Mouse (Mus musculus) kidney, embryonic 15.5 days (tissue): ENCODE results near the gene Srarp. TPM values are rescaled to one million over a fixed set of nuclear protein-coding genes. Genes with fewer than 3 reads are reported as not detected.

Experiments
- ATAC-seq: fragments of 200-750 bp; cut with Nextera tagmentation; replicated peaks from 2 replicates; pipeline ENCODE4 v1.8.0; 2017; ENCODE audit warnings: moderate TSS enrichment; ENCODE audit not compliant: low FRiP score
- H3K27ac ChIP-seq: fragments of 300-500 bp; sonication (generic); 2 replicates; pipeline ENCODE4 v1.5.1; 2015; ENCODE audit warnings: mild to moderate bottlenecking, inconsistent platforms
- H3K27me3 ChIP-seq: fragments of 300-500 bp; sonication (generic); 2 replicates; pipeline ENCODE4 v1.6.1; 2015; ENCODE audit warnings: inconsistent platforms
- H3K36me3 ChIP-seq: fragments of 300-500 bp; sonication (generic); 2 replicates; pipeline ENCODE4 v1.6.1; 2015; ENCODE audit warnings: inconsistent platforms
- H3K4me1 ChIP-seq: fragments of 300-500 bp; sonication (generic); 2 replicates; pipeline ENCODE4 v1.6.1; 2015; ENCODE audit warnings: inconsistent platforms
- H3K4me2 ChIP-seq: fragments of 300-500 bp; sonication (generic); 2 replicates; pipeline ENCODE4 v1.6.1; 2015; ENCODE audit warnings: moderate library complexity, mild to moderate bottlenecking, inconsistent platforms
- H3K4me3 ChIP-seq: fragments of 300-500 bp; sonication (generic); replicated peaks from 2 replicates; pipeline ENCODE4 v1.5.1; 2015; ENCODE audit warnings: mild to moderate bottlenecking, inconsistent platforms
- H3K9ac ChIP-seq: fragments of 300-500 bp; sonication (generic); 2 replicates; pipeline ENCODE4 v1.6.1; 2015; ENCODE audit warnings: mild to moderate bottlenecking, inconsistent platforms
- H3K9me3 ChIP-seq: fragments of 300-500 bp; sonication (generic); replicated peaks from 2 replicates; pipeline ENCODE4 v1.6.1; 2016; ENCODE audit warnings: inconsistent platforms
- WGBS: fragments of 180-500 bp; shearing (Covaris S2); methylation state at CpG from one replicate; pipeline ENCODE4 v1.1.7; 2015; ENCODE audit warnings: mixed read lengths; 5-methylcytosine and 5-hydroxymethylcytosine counted together
- polyA plus RNA-seq: library from polyadenylated mRNA; unstranded; fragments of >200 nt; fragmentation: Nextera tagmentation; extraction: Ambion mirVana; gene quantifications from 2 replicates; pipeline ENCODE4 v1.2.1, GENCODE M21; 2015

Srarp gene
- polyA plus RNA-seq: not detected in 2 replicates

GRCm38 (mm10) chr4:141435974-141436373 lies at the start of gene Srarp:
TSS of gene Srarp (minus strand) at chr4:141436105.
- Histone ChIP-seq H3K36me3 (no peaks in the 10 kb centered on the region), H3K4me2 (no peak within 1 kb of the TSS), H3K27me3 (no peaks in the 10 kb centered on the region), H3K4me3 (no peak within 1 kb of the TSS), H3K9ac (no peak within 1 kb of the TSS), H3K9me3 (no peaks in the 10 kb centered on the region), H3K27ac (no peak within 1 kb of the TSS), H3K4me1 (0 out of 2 replicates have a peak, but pooled peaks cover 3% of the 10 kb centered on the region)
- no peak for ATAC-seq
- WGBS: 77% methylated on average over 1 of the region's 1 CpGs

GRCm38 (mm10) chr4:141484071-141484470 lies 48.2 kb upstream of the Srarp start:
- Histone ChIP-seq H3K4me2 (no peak overlapping the region), H3K36me3 (peaks cover 99% of the 10 kb centered on the region), H3K27ac (no peak overlapping the region), H3K4me3 (no peak overlapping the region), H3K27me3 (no peaks in the 10 kb centered on the region), H3K9me3 (no peaks in the 10 kb centered on the region), H3K4me1 (no peaks in the 10 kb centered on the region), H3K9ac (no peak overlapping the region)
- WGBS: 80% methylated on average over 11 of the region's 11 CpGs
- 0 out of 2 replicates have a peak, but pooled peaks have one; percentile 12 for ATAC-seq

- Histone ChIP-seq H3K36me3 (peaks cover 99% of the 10 kb centered on the region), H3K4me2 (no peak overlapping the region), H3K9ac (no peak overlapping the region), H3K27me3 (no peaks in the 10 kb centered on the region), H3K4me3 (no peak overlapping the region), H3K4me1 (0 out of 2 replicates have a peak, but pooled peaks cover 4% of the 10 kb centered on the region), H3K27ac (no peak overlapping the region), H3K9me3 (no peaks in the 10 kb centered on the region)
- no peak for ATAC-seq
- 91% methylated on average over 8 of the region's 8 CpGs for WGBS
Measured at GRCm38 (mm10) chr4:141479411-141479810, 43.5 kb upstream of the Srarp start.

- Histone ChIP-seq H3K4me3 (no peak overlapping the region), H3K4me1 (peaks cover 7% of the 10 kb centered on the region; the same call in 1 of the 2 replicates), H3K9me3 (no peaks in the 10 kb centered on the region), H3K36me3 (peaks cover 99% of the 10 kb centered on the region), H3K27ac (no peak overlapping the region), H3K27me3 (no peaks in the 10 kb centered on the region), H3K9ac (no peak overlapping the region), H3K4me2 (no peak overlapping the region)
- 96% methylated on average over 32 of the region's 32 CpGs for WGBS
- no peak for ATAC-seq
Measured at GRCm38 (mm10) chr4:141478794-141479193, 42.9 kb upstream of the Srarp start.

- ATAC-seq: no peak
- H3K4me1 ChIP-seq: peaks cover 10% of the 10 kb centered on the region; the same call in 1 of the 2 replicates
- H3K9ac ChIP-seq: no peak overlapping the region
- no peaks in the 10 kb centered on the region for H3K9me3 ChIP-seq
- 92% methylated on average over 23 of the region's 23 CpGs for WGBS
- no peak overlapping the region for H3K4me2 ChIP-seq
- H3K4me3 ChIP-seq: no peak overlapping the region
- no peaks in the 10 kb centered on the region for H3K27me3 ChIP-seq
- peaks cover 99% of the 10 kb centered on the region for H3K36me3 ChIP-seq
- no peak overlapping the region for H3K27ac ChIP-seq
Measured at GRCm38 (mm10) chr4:141478225-141478624, 42.3 kb upstream of the Srarp start.

- Histone ChIP-seq H3K4me3 (no peak overlapping the region), H3K9ac (no peak overlapping the region), H3K4me2 (no peak overlapping the region), H3K27me3 (no peaks in the 10 kb centered on the region), H3K9me3 (no peaks in the 10 kb centered on the region), H3K27ac (no peak overlapping the region), H3K36me3 (peaks cover 99% of the 10 kb centered on the region), H3K4me1 (peaks cover 10% of the 10 kb centered on the region; the same call in 1 of the 2 replicates)
- no peak for ATAC-seq
- WGBS: 91% methylated on average over 16 of the region's 16 CpGs
Measured at GRCm38 (mm10) chr4:141477681-141478102, 41.8 kb upstream of the Srarp start.

GRCm38 (mm10) chr4:141474431-141474830 lies 38.5 kb upstream of the Srarp start:
- Histone ChIP-seq H3K27me3 (no peaks in the 10 kb centered on the region), H3K4me2 (no peak overlapping the region), H3K4me1 (peaks cover 10% of the 10 kb centered on the region; the same call in 1 of the 2 replicates), H3K4me3 (no peak overlapping the region), H3K27ac (no peak overlapping the region), H3K36me3 (peaks cover 100% of the 10 kb centered on the region), H3K9ac (no peak overlapping the region), H3K9me3 (no peaks in the 10 kb centered on the region)
- no peak for ATAC-seq
- WGBS: 84% methylated on average over 19 of the region's 19 CpGs

GRCm38 (mm10) chr4:141472641-141473321 lies 36.9 kb upstream of the Srarp start:
- no peak overlapping the region for H3K9ac ChIP-seq

GRCm38 (mm10) chr4:141471491-141471890 lies 35.6 kb upstream of the Srarp start:
- H3K4me3 ChIP-seq: no peak overlapping the region
- H3K27ac ChIP-seq: no peak overlapping the region
- no peak overlapping the region for H3K9ac ChIP-seq
- no peak for ATAC-seq
- no peak overlapping the region for H3K4me2 ChIP-seq
- H3K36me3 ChIP-seq: peaks cover 99% of the 10 kb centered on the region
- H3K9me3 ChIP-seq: no peaks in the 10 kb centered on the region
- 97% methylated on average over 16 of the region's 16 CpGs for WGBS
- no peaks in the 10 kb centered on the region for H3K27me3 ChIP-seq
- H3K4me1 ChIP-seq: peaks cover 13% of the 10 kb centered on the region

More at GRCm38 (mm10) chr4:141472641-141473321, 36.9 kb upstream of the Srarp start:
- H3K4me3 ChIP-seq: no peak overlapping the region
- no peak overlapping the region for H3K4me2 ChIP-seq
- peaks cover 13% of the 10 kb centered on the region for H3K4me1 ChIP-seq
- WGBS: 77% methylated on average over 32 of the region's 32 CpGs
- no peak for ATAC-seq
- H3K27me3 ChIP-seq: no peaks in the 10 kb centered on the region
- no peak overlapping the region for H3K27ac ChIP-seq
- peaks cover 99% of the 10 kb centered on the region for H3K36me3 ChIP-seq
- H3K9me3 ChIP-seq: no peaks in the 10 kb centered on the region

GRCm38 (mm10) chr4:141469343-141469742 lies 33.4 kb upstream of the Srarp start:
- Histone ChIP-seq H3K4me3 (no peak overlapping the region), H3K27ac (no peak overlapping the region), H3K4me1 (peaks cover 9% of the 10 kb centered on the region), H3K9ac (no peak overlapping the region), H3K4me2 (no peak overlapping the region), H3K36me3 (peaks cover 99% of the 10 kb centered on the region), H3K27me3 (no peaks in the 10 kb centered on the region), H3K9me3 (no peaks in the 10 kb centered on the region)
- ATAC-seq: no peak
- WGBS: 94% methylated on average over 9 of the region's 9 CpGs

GRCm38 (mm10) chr4:141468576-141468975 lies 32.7 kb upstream of the Srarp start:
- no peak overlapping the region for H3K4me3 ChIP-seq
- no peak overlapping the region for H3K9ac ChIP-seq
- H3K4me2 ChIP-seq: no peak overlapping the region
- H3K27ac ChIP-seq: no peak overlapping the region
- ATAC-seq: no peak
- WGBS: 54% methylated on average over 10 of the region's 10 CpGs
- peaks cover 99% of the 10 kb centered on the region for H3K36me3 ChIP-seq
- H3K4me1 ChIP-seq: peaks cover 4% of the 10 kb centered on the region; the same call in 1 of the 2 replicates
- no peaks in the 10 kb centered on the region for H3K27me3 ChIP-seq
- no peaks in the 10 kb centered on the region for H3K9me3 ChIP-seq

- no peak for ATAC-seq
- H3K27me3 ChIP-seq: no peaks in the 10 kb centered on the region
- no peak overlapping the region for H3K9ac ChIP-seq
- H3K36me3 ChIP-seq: peaks cover 99% of the 10 kb centered on the region
- no peaks in the 10 kb centered on the region for H3K9me3 ChIP-seq
- H3K4me1 ChIP-seq: peaks cover 3% of the 10 kb centered on the region; the same call in 1 of the 2 replicates
- no peak overlapping the region for H3K4me3 ChIP-seq
- 85% methylated on average over 6 of the region's 6 CpGs for WGBS
- no peak overlapping the region for H3K4me2 ChIP-seq
- H3K27ac ChIP-seq: no peak overlapping the region
Measured at GRCm38 (mm10) chr4:141467581-141467927, 31.6 kb upstream of the Srarp start.
